Mouse (Mus musculus) liver, postnatal 0 days (tissue): ENCODE results near the gene Afg3l1.

Experiments used
- CTCF ChIP-seq: sonication (generic); IDR thresholded peaks from 2 replicates; pipeline ENCODE4 v1.5.1; 2016; ENCODE audit warnings: antibody characterized with exemption, low read depth
- EP300 ChIP-seq: IDR thresholded peaks from 2 replicates; pipeline ENCODE4 v1.6.1; 2016; ENCODE audit warnings: antibody characterized with exemption, low read depth, mild to moderate bottlenecking

DNA sequence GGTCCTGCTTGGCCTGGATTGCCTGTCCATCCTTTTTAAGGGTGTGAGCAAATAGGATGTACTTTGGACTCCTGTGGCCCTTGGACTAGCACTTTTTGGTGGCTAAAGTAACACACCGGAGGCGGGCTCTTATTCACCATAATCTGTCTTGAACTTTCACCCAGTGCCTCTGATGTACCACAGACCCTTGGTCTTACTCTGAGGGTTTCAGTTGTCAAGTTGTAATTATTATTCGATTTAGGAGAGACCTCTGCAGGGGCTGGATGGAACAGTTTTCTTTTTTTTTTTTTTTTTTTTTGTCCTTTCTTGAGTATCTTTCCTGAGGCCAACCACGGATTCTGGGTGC is 34.2 kb upstream of the Afg3l1 start:
- TF ChIP-seq CTCF (no peak), EP300 (no peak)
